Mouse (Mus musculus) CH12.LX (cell line): ENCODE measurements around the gene Ap2b1. TPM values are rescaled to one million over a fixed set of nuclear protein-coding genes. Genes with fewer than 3 reads are reported as not detected.
A peak's percentile ranks its signal among the peaks of the same experiment; 100 is the strongest.

Experiments
- DNase-seq: peaks from one replicate; pipeline ENCODE4 v3.0.0-alpha.2; 2013; ENCODE audit errors: extremely low read depth
- H3K27ac ChIP-seq: 2 replicates; pipeline ENCODE4 v1.5.1; 2012; ENCODE audit warnings: low read depth, mild to moderate bottlenecking, control low read depth, moderate library complexity; ENCODE audit not compliant: insufficient read depth
- H3K27me3 ChIP-seq: replicated peaks from 2 replicates; pipeline ENCODE3; 2012; ENCODE audit warnings: inconsistent platforms
- H3K36me3 ChIP-seq, 2 experiments: replicated peaks in 1 of 2; 2 replicates each; pipeline versions ENCODE3 to v1.6.1; 2012; ENCODE audit warnings: inconsistent platforms in 1 of 2, low read length in 1 of 2, mild to moderate bottlenecking in 1 of 2, mixed read lengths in 1 of 2, moderate library complexity in 1 of 2; ENCODE audit not compliant: control insufficient read depth in 1 of 2, insufficient read depth in 1 of 2
- H3K4me1 ChIP-seq, 2 experiments: 2 replicates each; pipeline ENCODE4 v1.6.1; 2012; ENCODE audit warnings: inconsistent platforms in 1 of 2, moderate library complexity in 1 of 2; ENCODE audit not compliant: insufficient read depth in 2 of 2, control insufficient read depth in 1 of 2
- H3K4me2 ChIP-seq: 2 replicates; pipeline ENCODE4 v1.6.1; 2012; ENCODE audit warnings: low read depth, mild to moderate bottlenecking, control low read depth; ENCODE audit not compliant: poor library complexity, insufficient read depth, severe bottlenecking
- H3K4me3 ChIP-seq, 3 experiments: fragments of 150-350 bp in 1 of 3; sonication (generic) in 1 of 3; replicated peaks in 1 of 3; 2 replicates each; pipeline versions ENCODE3 to v1.5.1; 2011 to 2012; ENCODE audit warnings: low read depth in 2 of 3, low read length in 2 of 3, mild to moderate bottlenecking in 2 of 3, moderate library complexity in 2 of 3, control low read depth in 1 of 3, improper control_type of control experiment in 1 of 3, inconsistent platforms in 1 of 3, mixed read lengths in 1 of 3; ENCODE audit not compliant: poor library complexity in 1 of 3
- H3K79me2 ChIP-seq: replicated peaks from 2 replicates; pipeline ENCODE4 v1.6.1; 2012; ENCODE audit warnings: mild to moderate bottlenecking, moderate library complexity; ENCODE audit not compliant: control insufficient read depth, poor library complexity, insufficient read depth, severe bottlenecking; ENCODE audit errors: extremely low read depth
- H3K9ac ChIP-seq: 2 replicates; pipeline ENCODE4 v1.6.1; 2012; ENCODE audit warnings: low read depth, mild to moderate bottlenecking, control low read depth, moderate library complexity; ENCODE audit not compliant: insufficient read depth
- H3K9me3 ChIP-seq: replicated peaks from 2 replicates; pipeline ENCODE3; 2012; ENCODE audit warnings: low read length, inconsistent platforms, mixed read lengths
- CHD1 ChIP-seq: IDR thresholded peaks from 2 replicates; pipeline ENCODE4 v1.6.1; 2012; ENCODE audit warnings: low read depth, low read length, improper control_type of control experiment, inconsistent platforms
- CHD2 ChIP-seq: IDR thresholded peaks from 2 replicates; pipeline ENCODE4 v1.6.1; 2011; ENCODE audit warnings: low read length, improper control_type of control experiment
- CTCF ChIP-seq, 2 experiments: IDR thresholded peaks in 1 of 2; conservative IDR thresholded peaks in 1 of 2; 2 replicates each; pipeline ENCODE4 v1.5.1; 2011 to 2012; ENCODE audit warnings: low read depth in 2 of 2, low read length in 2 of 2, improper control_type of control experiment in 1 of 2, inconsistent platforms in 1 of 2, mild to moderate bottlenecking in 1 of 2, moderate library complexity in 1 of 2
- EP300 ChIP-seq: IDR thresholded peaks from 2 replicates; pipeline ENCODE4 v1.6.1; 2011; ENCODE audit warnings: low read length, improper control_type of control experiment
- GABPA ChIP-seq: IDR thresholded peaks from 2 replicates; pipeline ENCODE4 v1.6.1; 2012; ENCODE audit warnings: low read depth, low read length, improper control_type of control experiment, inconsistent platforms; ENCODE audit not compliant: insufficient replicate concordance
- IRF4 ChIP-seq: IDR thresholded peaks from 2 replicates; pipeline ENCODE4 v1.6.1; 2014; ENCODE audit warnings: low read depth, mild to moderate bottlenecking, inconsistent platforms, low read length, improper control_type of control experiment
- MAZ ChIP-seq: IDR thresholded peaks from 2 replicates; pipeline ENCODE4 v1.6.1; 2012; ENCODE audit warnings: low read depth, mild to moderate bottlenecking, inconsistent platforms, low read length, improper control_type of control experiment, moderate library complexity
- MXI1 ChIP-seq: IDR thresholded peaks from 2 replicates; pipeline ENCODE4 v1.6.1; 2011; ENCODE audit warnings: mild to moderate bottlenecking, low read depth, low read length, improper control_type of control experiment
- NRF1 ChIP-seq: IDR thresholded peaks from 2 replicates; pipeline ENCODE4 v1.6.1; 2014; ENCODE audit warnings: low read depth, mild to moderate bottlenecking, inconsistent platforms, low read length, improper control_type of control experiment, moderate library complexity
- POLR2A ChIP-seq: IDR thresholded peaks from 2 replicates; pipeline ENCODE4 v1.6.1; 2011; ENCODE audit warnings: low read depth, mild to moderate bottlenecking, improper control_type of control experiment, low read length
- SIN3A ChIP-seq: IDR thresholded peaks from 2 replicates; pipeline ENCODE4 v1.6.1; 2012; ENCODE audit warnings: low read length, improper control_type of control experiment, inconsistent platforms
- ZMIZ1 ChIP-seq: IDR thresholded peaks from 2 replicates; pipeline ENCODE4 v1.6.1; 2012; ENCODE audit warnings: low read depth, mild to moderate bottlenecking, inconsistent platforms, low read length, improper control_type of control experiment
- dilution Hi-C: fragments of 300-500 bp; cut with MboI; formaldehyde crosslinking; loops from 2 replicates; pipeline ENCODE4 v1.14.3; 2020; ENCODE audit warnings: low sequenced_read_pairs; ENCODE audit not compliant: extremely low pct_unique_long_range_greater_than_20kb, extremely low pct_ligation_motif_present
- in situ Hi-C: fragments of 300-500 bp; cut with MboI; formaldehyde crosslinking; loops from 3 replicates; pipeline ENCODE4 v1.14.3; 2019; ENCODE audit warnings: low sequenced_read_pairs, low pct_ligation_motif_present, low pct_unique_long_range_greater_than_20kb, mixed read lengths
- polyA plus RNA-seq: library from polyadenylated mRNA; unstranded; fragments of >175 nt; gene quantifications from 2 replicates; pipeline ENCODE4 v1.2.1, GENCODE M21; 2012; ENCODE audit warnings: low read depth; ENCODE audit not compliant: insufficient read length
- total RNA-seq, 2 experiments: library from RNA; depleted of rRNA; stranded (reverse); fragments of 300-350 nt in 1 of 2; fragments of >200 nt in 1 of 2; gene quantifications; 2 replicates each; pipeline ENCODE4 v1.2.3; 2012 to 2014

The Ap2b1 gene
- total and polyA plus RNA-seq, 3 experiments, result 58.3 to 78.8 (median 59.1) TPM

DNA sequence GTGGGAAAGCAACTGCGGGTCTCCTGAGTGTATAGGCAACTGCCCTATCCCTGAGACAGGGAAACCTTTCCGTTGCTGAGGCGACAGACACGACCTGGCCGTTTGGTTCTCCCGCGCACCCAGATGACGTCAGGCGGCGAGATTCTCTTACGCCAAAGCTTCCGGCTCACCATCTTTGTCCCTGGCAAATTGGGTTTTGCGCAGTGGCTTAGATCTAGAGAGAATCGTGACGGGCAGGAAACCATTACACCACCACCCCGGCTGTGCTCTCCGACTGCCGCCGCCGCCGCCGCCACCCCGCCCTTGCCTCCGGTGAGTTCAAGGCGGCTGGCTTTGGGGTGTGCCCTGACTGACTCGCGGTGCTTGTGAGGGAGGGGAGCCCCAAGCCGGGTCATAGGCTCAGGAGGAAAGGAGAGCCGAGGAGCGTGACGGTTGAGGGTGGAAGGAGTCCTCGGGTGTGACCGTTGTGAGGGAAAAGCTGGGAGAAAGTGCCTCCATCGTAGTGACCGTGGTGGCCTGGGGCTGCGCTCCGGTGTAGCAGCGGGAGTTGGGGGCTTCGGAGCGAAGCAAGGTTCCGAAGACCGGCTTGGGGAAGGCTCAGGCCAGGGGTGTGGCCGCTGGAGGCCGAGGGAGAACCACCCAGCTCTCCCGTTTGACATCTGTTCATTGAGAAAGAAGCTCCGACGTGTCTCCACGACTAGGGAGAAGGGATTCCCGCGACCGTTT lies 3.9 kb downstream of the Ap2b1 start, which contains the start of gene Pex12 (continued):
- TF ChIP-seq EP300, result no peak
- no peak for TF ChIP-seq CTCF (conservative IDR thresholded peaks at IDR 0.05 in 1 of 2, IDR thresholded peaks at IDR 0.05 in 1 of 2; ENCODE audit: low read depth in 2 of 2, low read length in 2 of 2)
- peak; percentile 99 for TF ChIP-seq GABPA
- TF ChIP-seq NRF1, result peak; percentile 83
- TF ChIP-seq ZMIZ1, result peak; percentile 77

DNA sequence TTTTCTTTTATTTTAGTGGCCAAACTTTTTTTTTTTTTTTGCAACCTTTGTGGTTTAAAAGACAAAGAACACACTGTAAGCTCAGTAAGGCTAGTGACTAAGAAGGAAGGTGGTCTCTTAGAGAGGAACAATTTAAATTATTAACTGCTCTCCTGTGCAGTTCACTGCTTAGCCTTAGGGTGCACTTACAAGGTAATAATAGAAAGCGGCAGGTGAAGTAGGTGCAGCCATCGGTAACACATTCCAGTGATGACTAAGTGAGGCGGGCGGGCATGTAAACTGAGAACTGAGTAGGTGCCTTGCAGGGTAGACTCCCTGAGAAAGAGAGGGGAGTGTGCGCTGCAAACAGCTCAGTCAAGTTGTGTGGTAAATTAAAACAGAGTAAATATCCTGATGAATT lies 4.9 kb downstream of the Ap2b1 start:
- Histone ChIP-seq H3K79me2 (peaks cover 44% of the 10 kb centered on the region), H3K27me3 (no peaks in the 10 kb centered on the region), H3K9ac (peak overlapping the region; percentile 79; the same call in 1 of the 2 replicates), H3K4me2 (peak overlapping the region; percentile 87), H3K9me3 (no peaks in the 10 kb centered on the region), H3K4me3 (peak overlapping the region; percentile 38 to 97 (median 90)), H3K36me3 (peaks cover 8 to 23% of the 10 kb centered on the region in 2 experiments), H3K4me1 (peaks cover 7 to 70% of the 10 kb centered on the region in 2 experiments), H3K27ac (no peak overlapping the region)
- dilution Hi-C loops (no loop called here), in situ Hi-C loops (no loop called here)
- DNase-seq, result no peak
- TF ChIP-seq SIN3A, result no peak
- 0 out of 2 replicates have a peak, but pooled peaks have one; percentile 12 for TF ChIP-seq CHD1
- peak; percentile 10; the same call in 1 of the 2 replicates for TF ChIP-seq IRF4
- peak; percentile 8; the same call in 1 of the 2 replicates for TF ChIP-seq EP300
- no peak for TF ChIP-seq MAZ
- TF ChIP-seq CHD2, result no peak
- no peak for TF ChIP-seq POLR2A

DNA sequence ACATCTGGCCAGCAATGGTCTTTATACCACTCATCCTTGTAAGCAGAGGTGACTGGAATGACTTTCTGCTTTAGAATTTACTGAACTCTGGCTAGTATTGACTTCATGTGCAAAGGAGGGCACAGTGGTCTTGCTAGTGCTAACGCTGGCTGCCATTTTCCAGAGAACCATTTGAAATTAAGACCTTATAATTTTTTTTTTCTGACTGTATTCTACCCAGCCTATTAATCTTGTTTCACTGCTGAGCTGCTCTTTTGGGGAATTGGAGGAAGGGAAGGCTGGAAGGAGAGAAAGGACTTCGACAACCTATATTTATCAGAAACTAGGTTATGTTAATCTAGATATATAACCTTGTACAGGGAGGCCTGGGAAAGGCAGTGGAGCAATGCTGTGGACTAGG lies 5.7 kb downstream of the Ap2b1 start:
- peaks cover 7 to 72% of the 10 kb centered on the region in 2 experiments for H3K4me1 ChIP-seq
- no peak for TF ChIP-seq SIN3A
- peak; percentile 60; the same call in 1 of the 2 replicates for TF ChIP-seq CHD1
- 0 out of 2 replicates have a peak, but pooled peaks have one; percentile 29 for TF ChIP-seq MXI1
- peaks cover 46% of the 10 kb centered on the region for H3K79me2 ChIP-seq
- H3K36me3 ChIP-seq, result peaks cover 10 to 28% of the 10 kb centered on the region in 2 experiments
- no peak for DNase-seq
- no peak overlapping the region for H3K4me3 ChIP-seq
- no peak overlapping the region for H3K4me2 ChIP-seq
- no peaks in the 10 kb centered on the region for H3K9me3 ChIP-seq
- no peaks in the 10 kb centered on the region for H3K27me3 ChIP-seq
- no peak overlapping the region for H3K27ac ChIP-seq
- dilution Hi-C loops, result no loop called here
- H3K9ac ChIP-seq, result no peak overlapping the region
- in situ Hi-C loops, result no loop called here
